Mouse (Mus musculus): ENCODE data around the gene Gm21964. TPM values are rescaled to one million over a fixed set of nuclear protein-coding genes. Genes with fewer than 3 reads are reported as not detected.

The Gm21964 gene
- polyA plus RNA-seq, 1 experiment: not detected

- TF ChIP-seq POLR2A (IDR thresholded peaks at IDR 0.05; ENCODE audit: insufficient read depth, low read length) (no peak), EP300 (IDR thresholded peaks at IDR 0.05; ENCODE audit: insufficient read depth, low read depth, low read length) (no peak), CTCF (IDR thresholded peaks at IDR 0.05; ENCODE audit: low read depth, low read length) (no peak)
These were observed 34.5 kb downstream of the Gm21964 start for GRCm38 (mm10) chr8:110135515-110135914.

GRCm38 (mm10) chr8:110140156-110140555, 39.1 kb downstream of the Gm21964 start:
- Histone ChIP-seq H3K9ac (ENCODE audit: low read depth, poor library complexity, severe bottlenecking) (no peak overlapping the region), H3K27ac (ENCODE audit: insufficient read depth, low read length) (no peak overlapping the region), H3K9me3 (replicated peaks; ENCODE audit: control insufficient read depth, insufficient read depth, low read length, poor library complexity, severe bottlenecking) (no peaks in the 10 kb centered on the region), H3K4me1 (ENCODE audit: control insufficient read depth, insufficient read depth, low read length) (no peaks in the 10 kb centered on the region), H3K27me3 (ENCODE audit: control insufficient read depth, insufficient read depth, low read length, poor library complexity, severe bottlenecking) (no peaks in the 10 kb centered on the region; the same call in 1 of the 2 replicates), H3K4me3 (ENCODE audit: low read depth, low read length) (no peak overlapping the region), H3K36me3 (ENCODE audit: control insufficient read depth, insufficient read depth, low read length, poor library complexity, severe bottlenecking) (no peaks in the 10 kb centered on the region)
- TF ChIP-seq CTCF (IDR thresholded peaks at IDR 0.05; ENCODE audit: low read depth, low read length) (no peak), EP300 (IDR thresholded peaks at IDR 0.05; ENCODE audit: insufficient read depth, low read depth, low read length) (no peak), POLR2A (IDR thresholded peaks at IDR 0.05; ENCODE audit: insufficient read depth, low read length) (no peak)

More at GRCm38 (mm10) chr8:110135515-110135914, 34.5 kb downstream of the Gm21964 start:
- no peaks in the 10 kb centered on the region for H3K4me1 ChIP-seq (ENCODE audit: control insufficient read depth, insufficient read depth, low read length)
- H3K9me3 ChIP-seq (replicated peaks; ENCODE audit: control insufficient read depth, insufficient read depth, low read length, poor library complexity, severe bottlenecking): no peaks in the 10 kb centered on the region
- no peak overlapping the region for H3K4me3 ChIP-seq (ENCODE audit: low read depth, low read length)
- no peak overlapping the region for H3K27ac ChIP-seq (ENCODE audit: insufficient read depth, low read length)
- H3K27me3 ChIP-seq (ENCODE audit: control insufficient read depth, insufficient read depth, low read length, poor library complexity, severe bottlenecking): no peaks in the 10 kb centered on the region; the same call in 1 of the 2 replicates
- no peaks in the 10 kb centered on the region for H3K36me3 ChIP-seq (ENCODE audit: control insufficient read depth, insufficient read depth, low read length, poor library complexity, severe bottlenecking)
- H3K9ac ChIP-seq (ENCODE audit: low read depth, poor library complexity, severe bottlenecking): no peak overlapping the region

- no peaks in the 10 kb centered on the region; the same call in 1 of the 2 replicates for H3K27me3 ChIP-seq (ENCODE audit: control insufficient read depth, insufficient read depth, low read length, poor library complexity, severe bottlenecking)
- H3K9ac ChIP-seq (ENCODE audit: low read depth, poor library complexity, severe bottlenecking): no peak overlapping the region
- H3K27ac ChIP-seq (ENCODE audit: insufficient read depth, low read length): no peak overlapping the region
- H3K36me3 ChIP-seq (ENCODE audit: control insufficient read depth, insufficient read depth, low read length, poor library complexity, severe bottlenecking): no peaks in the 10 kb centered on the region
- TF ChIP-seq CTCF (IDR thresholded peaks at IDR 0.05; ENCODE audit: low read depth, low read length) (no peak), EP300 (IDR thresholded peaks at IDR 0.05; ENCODE audit: insufficient read depth, low read depth, low read length) (no peak), POLR2A (IDR thresholded peaks at IDR 0.05; ENCODE audit: insufficient read depth, low read length) (no peak)
- no peak overlapping the region for H3K4me3 ChIP-seq (ENCODE audit: low read depth, low read length)
- no peaks in the 10 kb centered on the region for H3K9me3 ChIP-seq (replicated peaks; ENCODE audit: control insufficient read depth, insufficient read depth, low read length, poor library complexity, severe bottlenecking)
- H3K4me1 ChIP-seq (ENCODE audit: control insufficient read depth, insufficient read depth, low read length): no peaks in the 10 kb centered on the region
These were observed 39.8 kb downstream of the Gm21964 start for GRCm38 (mm10) chr8:110140770-110141169.

DNA sequence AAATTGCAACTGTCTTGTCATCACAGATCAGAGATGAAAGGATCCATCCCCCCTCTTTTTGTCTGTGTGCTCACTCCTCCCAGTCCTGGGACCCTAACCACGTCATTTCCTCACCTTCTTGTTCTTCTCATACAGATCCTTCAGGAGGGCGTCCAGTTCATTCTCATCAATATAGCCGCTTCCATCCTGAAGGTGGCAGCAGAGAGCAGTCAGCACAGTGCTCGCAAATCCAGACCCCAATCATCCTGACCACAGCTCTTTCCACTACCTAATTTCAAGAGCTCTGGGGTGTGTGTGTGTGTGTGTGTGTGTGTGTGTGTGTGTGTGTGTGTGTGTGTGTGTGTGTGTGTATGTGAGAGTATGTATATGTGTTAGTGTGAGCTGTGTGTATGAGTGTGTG, 44.5 kb downstream of the Gm21964 start:
- H3K36me3 ChIP-seq (ENCODE audit: control insufficient read depth, insufficient read depth, low read length, poor library complexity, severe bottlenecking): no peaks in the 10 kb centered on the region
- H3K4me1 ChIP-seq (ENCODE audit: control insufficient read depth, insufficient read depth, low read length): no peaks in the 10 kb centered on the region
- H3K27me3 ChIP-seq (ENCODE audit: control insufficient read depth, insufficient read depth, low read length, poor library complexity, severe bottlenecking): no peaks in the 10 kb centered on the region; the same call in 1 of the 2 replicates
- H3K9me3 ChIP-seq (replicated peaks; ENCODE audit: control insufficient read depth, insufficient read depth, low read length, poor library complexity, severe bottlenecking): no peaks in the 10 kb centered on the region
- no peak for TF ChIP-seq EP300 (IDR thresholded peaks at IDR 0.05; ENCODE audit: insufficient read depth, low read depth, low read length)
- peak; percentile 89 for TF ChIP-seq CTCF (IDR thresholded peaks at IDR 0.05; ENCODE audit: low read depth, low read length)
- H3K27ac ChIP-seq (ENCODE audit: insufficient read depth, low read length): no peak overlapping the region
- H3K4me3 ChIP-seq (ENCODE audit: low read depth, low read length): no peak overlapping the region
- no peak overlapping the region for H3K9ac ChIP-seq (ENCODE audit: low read depth, poor library complexity, severe bottlenecking)

- Histone ChIP-seq H3K4me1 (ENCODE audit: control insufficient read depth, insufficient read depth, low read length) (no peaks in the 10 kb centered on the region), H3K9me3 (replicated peaks; ENCODE audit: control insufficient read depth, insufficient read depth, low read length, poor library complexity, severe bottlenecking) (no peaks in the 10 kb centered on the region), H3K36me3 (ENCODE audit: control insufficient read depth, insufficient read depth, low read length, poor library complexity, severe bottlenecking) (no peaks in the 10 kb centered on the region), H3K27me3 (ENCODE audit: control insufficient read depth, insufficient read depth, low read length, poor library complexity, severe bottlenecking) (no peaks in the 10 kb centered on the region; the same call in 1 of the 2 replicates), H3K27ac (ENCODE audit: insufficient read depth, low read length) (no peak overlapping the region), H3K4me3 (ENCODE audit: low read depth, low read length) (no peak overlapping the region), H3K9ac (ENCODE audit: low read depth, poor library complexity, severe bottlenecking) (no peak overlapping the region)
- TF ChIP-seq POLR2A (IDR thresholded peaks at IDR 0.05; ENCODE audit: insufficient read depth, low read length) (no peak), CTCF (IDR thresholded peaks at IDR 0.05; ENCODE audit: low read depth, low read length) (no peak)
These were observed 51.9 kb downstream of the Gm21964 start for GRCm38 (mm10) chr8:110152951-110153350.

Other genes with a start within 250 kb of the Gm21964 start
- gene Phlpp2, start 232.7 kb upstream of the Gm21964 start, polyA plus RNA-seq (2011; ENCODE audit: insufficient read depth, insufficient read length, low read depth, missing spikeins): 8.6 and 10.2 TPM in 2 replicates
- 6.4 and 9.3 TPM in 2 replicates for gene Marveld3, start 139.0 kb upstream of the Gm21964 start, polyA plus RNA-seq (2011; ENCODE audit: insufficient read depth, insufficient read length, low read depth, missing spikeins)
- gene Tat, start 110.8 kb upstream of the Gm21964 start, polyA plus RNA-seq (2011; ENCODE audit: insufficient read depth, insufficient read length, low read depth, missing spikeins): not detected in 2 replicates
- gene Chst4, start 61.5 kb upstream of the Gm21964 start, polyA plus RNA-seq (2011; ENCODE audit: insufficient read depth, insufficient read length, low read depth, missing spikeins): not detected in 2 replicates
- gene Zfp612, start 21.5 kb upstream of the Gm21964 start, polyA plus RNA-seq (2011; ENCODE audit: insufficient read depth, insufficient read length, low read depth, missing spikeins): 2.4 and 2.8 TPM in 2 replicates
- not detected in 2 replicates for gene Gm17720, start 1.5 kb downstream of the Gm21964 start, polyA plus RNA-seq (2011; ENCODE audit: insufficient read depth, insufficient read length, low read depth, missing spikeins)
- 0.62 and 0.84 TPM in 2 replicates for gene Calb2, start 67.0 kb downstream of the Gm21964 start, polyA plus RNA-seq (2011; ENCODE audit: insufficient read depth, insufficient read length, low read depth, missing spikeins)
- gene Cmtr2, start 114.5 kb downstream of the Gm21964 start, polyA plus RNA-seq (2011; ENCODE audit: insufficient read depth, insufficient read length, low read depth, missing spikeins): 6.1 and 7.7 TPM in 2 replicates
- gene Hydin, start 165.8 kb downstream of the Gm21964 start, polyA plus RNA-seq (2011; ENCODE audit: insufficient read depth, insufficient read length, low read depth, missing spikeins): 0.19 and 0.46 TPM in 2 replicates

Measured in ES-Bruce4 (cell line).